Mouse (Mus musculus) cerebellum, adult 2 months (tissue): ENCODE data around the gene Brsk1. TPM values are rescaled to one million over a fixed set of nuclear protein-coding genes. Genes with fewer than 3 reads are reported as not detected.

Experiments
- DNase-seq, 2 experiments: peaks; one replicate each; pipeline ENCODE4 v3.0.0; 2021
- H3K27ac ChIP-seq: fragments of 200-500 bp; 2 replicates; pipeline ENCODE4 v1.5.1; 2012; ENCODE audit warnings: low read length, control low read depth, inconsistent platforms; ENCODE audit not compliant: insufficient read depth
- H3K27me3 ChIP-seq: fragments of 200-500 bp; 2 replicates; pipeline ENCODE4 v1.6.1; 2012; ENCODE audit warnings: inconsistent platforms, mild to moderate bottlenecking, low read length, moderate library complexity; ENCODE audit not compliant: control insufficient read depth, insufficient read depth
- H3K4me1 ChIP-seq: fragments of 200-500 bp; 2 replicates; pipeline ENCODE4 v1.6.1; 2011; ENCODE audit warnings: low read length; ENCODE audit not compliant: control insufficient read depth, insufficient read depth
- H3K4me3 ChIP-seq: fragments of 200-500 bp; replicated peaks from 2 replicates; pipeline ENCODE3; 2011; ENCODE audit warnings: mild to moderate bottlenecking, low read depth, low read length, control low read depth; ENCODE audit not compliant: insufficient read depth
- CTCF ChIP-seq: fragments of 200-500 bp; IDR thresholded peaks from 2 replicates; pipeline ENCODE4 v1.5.1; 2011; ENCODE audit warnings: low read depth, mild to moderate bottlenecking, control low read depth, low read length, moderate library complexity, borderline replicate concordance; ENCODE audit not compliant: insufficient read depth
- POLR2A ChIP-seq: fragments of 200-500 bp; IDR thresholded peaks from 2 replicates; pipeline ENCODE4 v1.6.1; 2011; ENCODE audit warnings: low read length, control low read depth, borderline replicate concordance; ENCODE audit not compliant: insufficient read depth
- WGBS: fragments of 180-500 bp; shearing (Covaris S2); methylation state at CpG from one replicate; pipeline ENCODE4 v1.1.7; 2018; 5-methylcytosine and 5-hydroxymethylcytosine counted together
- polyA plus RNA-seq: library from polyadenylated mRNA; depleted of rRNA; stranded (reverse); fragments of >200 nt; gene quantifications from 2 replicates; pipeline ENCODE4 v1.2.3, GENCODE M21; 2012

Gene Brsk1
- polyA plus RNA-seq, 1 experiment = 182 TPM

DNA sequence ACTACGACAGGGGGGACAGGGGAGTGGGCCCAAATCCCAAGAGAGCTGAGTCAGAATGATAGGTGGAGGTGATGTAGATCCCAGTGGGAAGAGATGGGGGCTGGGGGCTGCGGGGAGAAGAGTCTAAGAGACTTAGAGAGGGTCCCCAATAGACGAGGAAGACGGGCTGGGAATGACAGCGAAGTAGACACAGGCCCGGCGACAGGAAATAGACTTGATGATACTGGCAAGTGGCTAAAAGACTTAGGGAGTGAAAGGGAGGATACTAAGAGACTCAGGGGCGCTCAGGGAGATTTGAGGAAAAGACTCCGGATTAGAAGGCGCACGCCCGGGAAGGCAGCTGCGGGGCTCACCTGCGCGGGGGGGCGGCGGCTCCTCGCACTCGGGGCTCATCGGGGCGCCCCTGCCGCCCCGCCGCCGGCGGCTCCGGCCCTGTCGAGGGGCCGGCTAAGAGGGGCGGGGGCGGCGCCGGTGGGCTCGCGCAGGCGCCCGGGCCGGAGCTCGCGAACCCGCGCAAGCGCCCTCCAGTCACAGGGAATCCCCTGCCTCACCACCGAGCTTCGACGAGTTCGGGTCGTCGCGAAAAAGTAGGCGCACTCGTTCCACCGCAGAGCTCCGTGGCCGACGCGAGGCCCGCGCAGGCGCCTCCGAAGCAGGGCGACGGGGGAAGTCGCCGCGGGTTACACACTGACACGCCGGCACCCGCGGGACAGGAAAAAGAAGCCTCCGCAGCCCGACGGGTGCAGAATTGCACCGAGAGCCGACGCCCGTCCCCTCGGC, 32.1 kb upstream of the Brsk1 start:
- Histone ChIP-seq H3K4me1 (no peaks in the 10 kb centered on the region; the same call in none of the 2 replicates), H3K27ac (peak overlapping the region; percentile 38; the same call in 1 of the 2 replicates), H3K27me3 (no peaks in the 10 kb centered on the region), H3K4me3 (peak overlapping the region; percentile 66)
- TF ChIP-seq POLR2A (no peak), CTCF (no peak)
- peak in 1 of 2 experiments; percentile 19 for DNase-seq
- under 1% methylated on average over 78 of the region's 78 CpGs for WGBS

DNA sequence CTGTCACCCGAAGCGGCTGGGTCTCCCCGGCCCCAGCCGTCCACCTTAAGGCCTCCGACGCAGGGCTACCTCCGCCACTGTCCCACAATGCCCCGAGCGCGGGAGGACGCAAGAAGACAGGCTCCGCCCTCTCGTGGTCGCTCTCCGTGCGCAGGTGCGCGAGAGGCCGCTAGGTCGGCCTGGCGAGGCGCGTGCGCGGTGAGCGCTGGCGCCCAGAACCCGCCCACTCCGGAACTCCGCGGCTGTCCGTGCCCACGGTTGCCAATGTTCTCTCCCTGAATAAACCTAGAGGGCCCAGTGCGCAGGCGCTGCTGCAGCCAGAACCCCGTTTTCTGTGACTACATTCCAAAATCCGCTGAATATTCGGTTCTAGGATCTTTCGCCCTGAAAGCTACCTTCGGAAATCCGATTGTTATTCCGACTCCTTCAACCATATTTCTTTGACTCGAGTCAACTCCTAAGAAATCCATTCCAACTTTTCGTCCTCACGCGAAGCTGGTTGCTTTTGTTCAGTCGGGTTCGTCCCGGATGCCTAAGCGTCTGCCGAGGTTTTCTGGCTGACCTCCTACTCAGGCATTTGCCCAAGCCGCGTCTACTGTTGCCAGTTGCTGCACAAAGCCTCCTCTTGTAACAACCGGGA, 31.4 kb upstream of the Brsk1 start, which contains the start of gene Ppp6r1:
Gene Ppp6r1 (minus strand): TSS at position 108 of the 640 bp plus-strand sequence.
- DNase-seq = peak; percentile 97 to 99
- peak; percentile 75; the same call in 1 of the 2 replicates for TF ChIP-seq POLR2A
- peak; percentile 5; the same call in 1 of the 2 replicates for TF ChIP-seq CTCF
- under 1% methylated on average over 54 of the region's 54 CpGs for WGBS
- H3K4me3 ChIP-seq = peak within 1 kb of the TSS; percentile 70
- H3K27me3 ChIP-seq = no peaks in the 10 kb centered on the region
- H3K27ac ChIP-seq = peak within 1 kb of the TSS; percentile 53
- H3K4me1 ChIP-seq = no peaks in the 10 kb centered on the region; the same call in none of the 2 replicates

DNA sequence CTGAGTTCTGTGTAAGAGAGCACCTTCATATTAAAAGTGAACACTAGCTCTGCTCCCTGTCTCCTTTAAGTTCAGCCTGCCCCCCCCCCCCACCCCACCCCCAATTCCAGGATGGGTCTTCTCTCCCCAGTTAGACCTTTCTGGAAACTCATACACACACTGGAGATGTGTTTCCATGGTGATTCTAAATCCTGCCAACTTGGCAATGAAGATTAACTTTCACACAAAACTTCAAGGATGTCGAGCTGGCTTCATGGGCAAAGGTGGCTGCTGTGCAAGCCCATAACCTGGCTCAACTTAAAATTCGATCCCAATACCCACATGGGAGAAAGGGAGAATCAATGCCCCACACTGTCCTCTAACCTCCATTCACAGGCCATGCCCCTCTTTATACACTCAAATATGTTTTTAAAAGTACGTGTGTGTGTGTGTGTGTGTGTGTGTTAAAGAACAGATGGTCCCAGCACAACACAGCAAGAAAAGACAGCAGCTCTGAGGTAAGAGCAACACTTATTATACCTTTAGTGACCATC, 30.4 kb upstream of the Brsk1 start:
- H3K4me1 ChIP-seq = no peaks in the 10 kb centered on the region; the same call in 1 of the 2 replicates
- 16% methylated on average over 3 of the region's 3 CpGs for WGBS
- DNase-seq = peak in 1 of 2 experiments; percentile 36
- H3K4me3 ChIP-seq = peak overlapping the region; percentile 70
- TF ChIP-seq POLR2A (no peak), CTCF (no peak)
- no peaks in the 10 kb centered on the region for H3K27me3 ChIP-seq
- H3K27ac ChIP-seq = peak overlapping the region; percentile 17; the same call in 1 of the 2 replicates

DNA sequence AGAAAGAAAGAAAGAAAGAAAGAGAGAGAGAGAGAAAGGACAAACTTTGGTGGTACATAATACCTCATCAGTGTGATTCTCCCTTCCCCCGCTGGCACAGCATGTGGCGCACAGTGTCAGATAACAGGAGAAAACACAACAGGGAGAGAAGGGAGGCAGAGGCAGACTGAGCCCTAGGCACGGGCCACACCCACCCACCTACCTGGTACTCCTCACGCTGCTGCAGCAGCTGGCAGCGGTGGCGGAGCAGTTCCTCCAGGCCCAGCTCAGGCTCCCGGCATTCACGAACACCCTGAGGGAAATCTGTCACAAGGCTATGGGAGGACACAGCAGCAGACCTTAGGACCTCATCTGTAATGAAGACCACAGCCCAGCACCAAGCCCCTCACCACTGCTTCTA, 27.2 kb upstream of the Brsk1 start:
- no peak for TF ChIP-seq CTCF
- no peak for TF ChIP-seq POLR2A
- WGBS = 82% methylated on average over 8 of the region's 8 CpGs
- H3K4me3 ChIP-seq = no peak overlapping the region
- no peaks in the 10 kb centered on the region for H3K4me1 ChIP-seq
- no peak for DNase-seq
- H3K27ac ChIP-seq = no peak overlapping the region
- no peaks in the 10 kb centered on the region for H3K27me3 ChIP-seq

DNA sequence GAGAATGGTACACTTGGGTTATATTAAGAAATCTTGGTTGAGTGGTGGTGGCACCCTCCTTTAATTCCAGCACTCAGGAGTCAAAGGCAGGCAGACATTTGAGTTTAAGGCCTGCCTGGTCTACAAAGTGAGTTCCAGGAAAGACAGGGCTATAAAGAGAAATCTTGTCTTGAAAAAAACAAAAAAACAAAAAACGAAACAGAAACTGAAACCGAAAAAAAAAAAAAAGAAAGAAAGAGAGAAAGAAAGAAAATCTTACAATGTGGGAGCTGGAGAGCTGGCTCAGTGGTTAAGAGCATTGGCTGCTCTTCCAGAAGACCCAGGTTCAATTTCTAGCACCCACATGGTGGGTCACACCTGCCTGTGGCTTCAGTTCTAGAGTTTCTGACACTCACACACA, 26.7 kb upstream of the Brsk1 start:
- no peak for TF ChIP-seq POLR2A
- no peak for TF ChIP-seq CTCF
- no peaks in the 10 kb centered on the region for H3K4me1 ChIP-seq
- WGBS = 78% methylated on average over 2 of the region's 2 CpGs
- no peak overlapping the region for H3K4me3 ChIP-seq
- no peak for DNase-seq
- no peaks in the 10 kb centered on the region for H3K27me3 ChIP-seq
- no peak overlapping the region for H3K27ac ChIP-seq

DNA sequence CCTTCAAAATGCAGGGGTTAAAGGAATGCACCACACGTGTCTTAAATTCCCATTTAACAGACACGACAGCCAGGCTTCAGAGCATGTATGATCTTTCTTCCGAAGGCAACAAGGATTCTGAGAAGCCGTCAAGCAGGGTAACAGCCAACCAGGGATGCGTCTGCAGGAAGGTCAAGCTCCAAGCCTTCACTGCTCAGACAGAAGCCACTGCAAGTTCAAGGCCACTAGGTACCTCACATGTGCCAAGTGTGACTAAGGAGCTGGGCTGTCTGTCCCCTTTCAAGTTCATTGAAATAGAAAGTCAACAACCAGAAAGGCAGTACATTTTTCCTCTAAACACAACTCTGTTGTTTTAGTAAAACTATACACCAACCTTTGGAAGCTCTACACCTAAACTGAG, 23.5 kb upstream of the Brsk1 start:
- Histone ChIP-seq H3K27ac (no peak overlapping the region), H3K27me3 (no peaks in the 10 kb centered on the region)
- WGBS = 93% methylated on average over 5 of the region's 5 CpGs

DNA sequence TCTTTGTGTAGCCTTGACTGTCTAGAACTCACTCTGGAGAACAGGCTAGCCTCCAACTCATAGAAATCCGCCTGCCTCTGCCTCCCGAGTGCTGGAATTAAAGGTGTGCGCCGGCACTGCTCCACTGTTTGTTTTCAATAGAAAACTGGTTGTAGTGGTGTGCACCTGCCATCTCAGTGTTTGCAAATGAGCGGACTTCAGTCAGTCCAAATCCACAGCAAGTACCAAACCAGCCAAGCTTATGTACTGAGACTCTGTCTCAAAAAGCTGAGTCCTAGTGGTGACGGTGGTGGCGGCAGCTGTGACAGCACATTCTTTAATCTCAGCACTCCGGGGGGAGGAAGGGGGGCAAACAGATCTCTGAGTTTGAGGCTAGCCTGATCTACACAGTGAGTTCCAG, 21.9 kb upstream of the Brsk1 start:
- 92% methylated on average over 8 of the region's 8 CpGs for WGBS

More for the DNA sequence above, 23.5 kb upstream of the Brsk1 start:
- H3K4me1 ChIP-seq = no peaks in the 10 kb centered on the region
- no peak overlapping the region for H3K4me3 ChIP-seq
- DNase-seq = no peak
- TF ChIP-seq POLR2A = no peak
- no peak for TF ChIP-seq CTCF

More for the DNA sequence above, 21.9 kb upstream of the Brsk1 start:
- H3K27ac ChIP-seq = no peak overlapping the region
- DNase-seq = no peak
- TF ChIP-seq CTCF (no peak), POLR2A (no peak)
- no peak overlapping the region for H3K4me3 ChIP-seq
- no peaks in the 10 kb centered on the region for H3K27me3 ChIP-seq
- no peaks in the 10 kb centered on the region for H3K4me1 ChIP-seq
